In the genomic region with DNA sequence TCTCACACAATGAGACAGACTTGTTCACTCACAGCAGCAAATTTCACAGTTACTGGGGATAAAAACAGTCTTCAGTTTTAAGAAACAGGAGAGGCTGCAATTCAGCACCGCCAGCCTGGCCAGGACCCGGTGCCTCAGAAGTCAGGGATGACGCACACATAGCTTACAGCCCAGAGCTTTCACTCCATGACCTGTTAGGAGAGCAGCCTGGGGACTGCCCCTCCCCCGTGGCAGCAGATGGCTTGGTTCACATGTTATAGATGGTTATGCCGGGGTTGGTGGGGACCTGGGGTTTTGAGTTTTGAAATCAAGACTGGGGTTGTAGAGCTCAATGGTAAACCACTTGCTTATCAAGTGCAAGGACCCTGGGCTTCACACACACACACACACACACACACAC, we compare ENCODE assay signal across 17 mouse cellular contexts.
A peak's percentile ranks its signal among the peaks of the same experiment; 100 is the strongest.
DNase-seq lines count a peak whose midpoint lies in the region; ATAC-seq lines count a peak whose summit lies in the region.
"Had no signal": no experiment of that assay in that cellular context is flagged by ENCODE, and none has a peak within 500 bp of the region (broad histone marks: within the 10 kb centered on the region; RNA-seq: fewer than 3 reads in every experiment).

No protein-coding gene starts in this region.

- H3K27me3 ChIP-seq in embryonic facial prominence, embryonic 14.5 days (replicated peaks; ENCODE audit: control insufficient read depth, insufficient read depth, low read length) = no peaks in the 10 kb centered on the region
- H3K27me3 ChIP-seq: heart, embryonic 12.5 days had no signal

- intact Hi-C loops in left cerebral cortex, postnatal 4 days (cut with DNase I) = no loop called here
- intact Hi-C loops in left cerebral cortex, postnatal 14 days (cut with DNase I) = no loop called here
- intact Hi-C loops in heart, postnatal 36 days (cut with DNase I) = no loop called here

- peaks cover 9% of the 10 kb centered on the region for H3K9me3 ChIP-seq in embryonic facial prominence, embryonic 14.5 days (ENCODE audit: control insufficient read depth, low read length)
- H3K9me3 ChIP-seq: heart, embryonic 12.5 days had no signal

- H3K36me3 ChIP-seq in embryonic facial prominence, embryonic 14.5 days (ENCODE audit: control insufficient read depth, insufficient read depth, low read length) = peaks cover 51% of the 10 kb centered on the region

- 65% methylated on average over 5 of the region's 5 CpGs for WGBS in embryonic facial prominence, embryonic 14.5 days

- no peak overlapping the region for H3K4me2 ChIP-seq in embryonic facial prominence, embryonic 14.5 days (ENCODE audit: low read depth, low read length)
- H3K4me2 ChIP-seq: heart, embryonic 12.5 days; liver, embryonic 11.5 days had no signal

- H3K9ac ChIP-seq in embryonic facial prominence, embryonic 14.5 days (ENCODE audit: low read depth, low read length) = no peak overlapping the region
- H3K9ac ChIP-seq: heart, embryonic 12.5 days had no signal

- peak; percentile 60; the same call in 1 of the 2 replicates for ATAC-seq in embryonic facial prominence, embryonic 14.5 days (ENCODE audit: low read depth)
- ATAC-seq: CD4-positive, CD25-positive, alpha-beta regulatory T cell, adult 4 months had no signal

- H3K4me1 ChIP-seq in embryonic facial prominence, embryonic 14.5 days (ENCODE audit: control insufficient read depth, insufficient read depth, low read length) = no peaks in the 10 kb centered on the region
- H3K4me1 ChIP-seq: heart, embryonic 12.5 days had no signal

- DNase-seq in cerebellum, adult 11-12 months = peak; percentile 47
- no peak for DNase-seq in cerebellum, adult 11 months
- DNase-seq in left cerebral cortex, postnatal 4 days = peak; percentile 35
- DNase-seq in left cerebral cortex, postnatal 14 days (ENCODE audit: low spot score in 2 of 2) = no peak
- DNase-seq in cerebellum, adult 8-10 months = peak; percentile 50
- no peak for DNase-seq in embryonic facial prominence, embryonic 14.5 days (ENCODE audit: low spot score)
- DNase-seq in heart, postnatal 36 days = no peak
- DNase-seq in adrenal gland, adult 2 months = no peak
- DNase-seq: adrenal gland, postnatal 25 days; heart, adult 11 months; heart, postnatal 14 days; kidney, postnatal 36 days; lung, adult 18-20 months had no signal

- no peak overlapping the region for H3K4me3 ChIP-seq in embryonic facial prominence, embryonic 14.5 days (ENCODE audit: low read depth, low read length)
- H3K4me3 ChIP-seq: heart, embryonic 12.5 days; left cerebral cortex, adult 2 months had no signal

- H3K27ac ChIP-seq in embryonic facial prominence, embryonic 14.5 days (replicated peaks; ENCODE audit: low read depth, low read length) = no peak overlapping the region
- H3K27ac ChIP-seq: left cerebral cortex, adult 2 months had no signal

Comparison
In these comparisons a context has a peak if more than half of its experiments do, and no peak if none do; other contexts are left out.
1. DNase-seq: peak in cerebellum, adult 11-12 months (single experiment), left cerebral cortex, postnatal 4 days (single experiment) and cerebellum, adult 8-10 months (single experiment); none in cerebellum, adult 11 months (single experiment), left cerebral cortex, postnatal 14 days (0 of 2), embryonic facial prominence, embryonic 14.5 days (single experiment), heart, postnatal 36 days (0 of 2) and adrenal gland, adult 2 months (single experiment).